Mouse (Mus musculus) heart, adult 2 months (tissue): ENCODE measurements at regions not wholly inside any gene's neighbourhood (a gene's known extent, or its start where the extent isn't known, plus 50 kb on each side); places are given as distances from the start of the nearest gene placed in this dataset.

Source experiments
- EP300 ChIP-seq: fragments of 200-500 bp; IDR thresholded peaks from 2 replicates; pipeline ENCODE4 v1.6.1; 2011; ENCODE audit warnings: low read depth, low read length, control low read depth; ENCODE audit not compliant: insufficient read depth
- POLR2A ChIP-seq: fragments of 200-500 bp; IDR thresholded peaks from 2 replicates; pipeline ENCODE4 v1.6.1; 2011; ENCODE audit warnings: mild to moderate bottlenecking, low read depth, low read length, control low read depth; ENCODE audit not compliant: insufficient read depth

GRCm38 (mm10) chr2:167754929-167755551, 65.4 kb upstream of the Tmem189 start:
- TF ChIP-seq POLR2A (no peak), EP300 (no peak)
